Mouse (Mus musculus): ENCODE measurements around the gene Gm13083.
"Not testable (repeated sequence)": the region's sequence is repeated elsewhere in the genome, so short reads cannot be mapped to it uniquely, and the experiment has no call there.

The Gm13083 gene

GRCm38 (mm10) chr4:143614703-143615102 is at the start of gene Gm13083:
TSS of gene Gm13083 (plus strand) at chr4:143615003.
- not testable (repeated sequence) for DNase-seq (ENCODE audit: low spot score)

DNA sequence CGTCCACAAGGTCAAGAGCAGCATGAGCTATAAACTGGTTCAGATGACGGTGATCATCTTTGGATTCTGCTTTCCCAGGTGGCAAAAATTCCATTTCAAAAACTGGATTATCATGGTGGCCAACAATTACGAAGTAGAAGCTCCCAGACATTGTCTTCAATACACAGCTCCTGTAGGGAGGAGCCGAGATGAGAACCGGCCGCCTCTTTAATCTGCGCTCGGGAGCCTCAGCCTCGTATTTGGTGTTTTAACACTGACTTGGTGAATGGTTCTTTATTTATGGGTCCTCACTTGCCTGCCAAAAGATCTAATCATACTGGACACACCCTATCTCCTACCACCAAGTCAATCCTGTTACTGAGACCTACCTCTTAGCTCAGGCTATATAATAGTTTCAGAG is 2.9 kb upstream of the Gm13083 start:
- not testable (repeated sequence) for DNase-seq (ENCODE audit: low spot score)

- not testable (repeated sequence) for DNase-seq (ENCODE audit: low spot score)
Measured at GRCm38 (mm10) chr4:143618101-143618500, 3.3 kb downstream of the Gm13083 start.

- DNase-seq (ENCODE audit: low spot score) = not testable (repeated sequence)
Measured at GRCm38 (mm10) chr4:143657146-143657545, 42.3 kb downstream of the Gm13083 start, which contains the start of gene Gm13088. TSS of gene Gm13088 (minus strand) at chr4:143657246.

All from spleen, adult 12 weeks (tissue).